Mouse (Mus musculus): ENCODE measurements around the gene Kif21b. TPM values are rescaled to one million over a fixed set of nuclear protein-coding genes. Genes with fewer than 3 reads are reported as not detected.
A peak's percentile ranks its signal among the peaks of the same experiment; 100 is the strongest.

The Kif21b gene
- polyA plus RNA-seq, 1 experiment from 2014 or later, result 43.6 TPM

DNA sequence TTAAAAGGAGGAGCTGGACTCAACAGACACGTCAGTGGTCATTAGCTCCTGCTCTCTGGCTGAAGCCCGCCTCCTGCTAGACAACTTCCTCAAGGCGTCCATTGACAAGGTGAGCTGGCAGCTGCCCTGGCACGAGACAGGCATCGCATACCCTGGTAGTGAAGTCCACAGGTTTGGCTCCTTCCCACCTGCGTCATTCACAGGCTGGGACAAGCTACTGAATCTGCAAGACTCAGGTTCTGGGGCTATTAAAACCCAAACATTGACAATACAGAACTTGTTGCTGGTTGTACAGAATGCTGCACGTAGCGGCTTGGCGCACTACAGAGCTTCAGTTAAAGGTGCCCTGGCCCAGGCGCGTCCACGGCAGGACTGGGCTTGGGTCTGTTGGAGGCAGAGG lies 29.1 kb downstream of the Kif21b start:
- Histone ChIP-seq H3K4me1 (ENCODE audit: control insufficient read depth, insufficient read depth, low read depth, low read length) (no peaks in the 10 kb centered on the region), H3K4me3 (ENCODE audit: low read length) (no peak overlapping the region), H3K27me3 (replicated peaks; ENCODE audit: control insufficient read depth, insufficient read depth, low read length) (no peaks in the 10 kb centered on the region), H3K9me3 (ENCODE audit: control insufficient read depth, low read length) (no peaks in the 10 kb centered on the region), H3K9ac (ENCODE audit: low read depth, low read length) (no peak overlapping the region), H3K4me2 (ENCODE audit: low read length) (no peak overlapping the region), H3K36me3 (ENCODE audit: control insufficient read depth, insufficient read depth, low read length) (peaks cover 87% of the 10 kb centered on the region), H3K27ac (ENCODE audit: low read depth, low read length) (no peak overlapping the region)
- ATAC-seq, result no peak
- WGBS, result 88% methylated on average over 12 of the region's 12 CpGs

DNA sequence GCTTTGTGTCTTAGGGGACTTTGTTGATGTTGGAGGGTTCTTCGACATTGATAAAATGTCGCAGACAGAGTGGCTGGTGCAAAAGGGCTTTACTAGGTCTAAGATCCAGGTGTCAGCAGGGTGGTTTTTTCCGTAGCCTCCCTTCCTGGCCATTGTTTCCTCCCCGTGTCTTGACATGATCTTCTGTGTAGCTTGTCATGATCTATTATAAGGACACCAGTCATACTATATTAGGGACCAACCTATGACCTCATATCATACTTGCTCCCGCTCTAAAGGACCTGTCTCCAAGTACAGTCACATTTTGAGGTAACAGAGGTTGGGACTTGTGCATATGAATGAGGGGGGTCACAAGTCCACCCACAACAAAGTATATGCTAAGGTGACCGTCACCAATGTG lies 29.7 kb downstream of the Kif21b start:
- no peak for ATAC-seq
- WGBS, result 95% methylated on average over 6 of the region's 6 CpGs
- no peak overlapping the region for H3K4me3 ChIP-seq (ENCODE audit: low read length)
- no peaks in the 10 kb centered on the region for H3K4me1 ChIP-seq (ENCODE audit: control insufficient read depth, insufficient read depth, low read depth, low read length)
- H3K36me3 ChIP-seq (ENCODE audit: control insufficient read depth, insufficient read depth, low read length), result peaks cover 90% of the 10 kb centered on the region
- no peaks in the 10 kb centered on the region for H3K9me3 ChIP-seq (ENCODE audit: control insufficient read depth, low read length)
- no peak overlapping the region for H3K9ac ChIP-seq (ENCODE audit: low read depth, low read length)
- H3K27ac ChIP-seq (ENCODE audit: low read depth, low read length), result no peak overlapping the region
- H3K27me3 ChIP-seq (replicated peaks; ENCODE audit: control insufficient read depth, insufficient read depth, low read length), result no peaks in the 10 kb centered on the region
- H3K4me2 ChIP-seq (ENCODE audit: low read length), result no peak overlapping the region

DNA sequence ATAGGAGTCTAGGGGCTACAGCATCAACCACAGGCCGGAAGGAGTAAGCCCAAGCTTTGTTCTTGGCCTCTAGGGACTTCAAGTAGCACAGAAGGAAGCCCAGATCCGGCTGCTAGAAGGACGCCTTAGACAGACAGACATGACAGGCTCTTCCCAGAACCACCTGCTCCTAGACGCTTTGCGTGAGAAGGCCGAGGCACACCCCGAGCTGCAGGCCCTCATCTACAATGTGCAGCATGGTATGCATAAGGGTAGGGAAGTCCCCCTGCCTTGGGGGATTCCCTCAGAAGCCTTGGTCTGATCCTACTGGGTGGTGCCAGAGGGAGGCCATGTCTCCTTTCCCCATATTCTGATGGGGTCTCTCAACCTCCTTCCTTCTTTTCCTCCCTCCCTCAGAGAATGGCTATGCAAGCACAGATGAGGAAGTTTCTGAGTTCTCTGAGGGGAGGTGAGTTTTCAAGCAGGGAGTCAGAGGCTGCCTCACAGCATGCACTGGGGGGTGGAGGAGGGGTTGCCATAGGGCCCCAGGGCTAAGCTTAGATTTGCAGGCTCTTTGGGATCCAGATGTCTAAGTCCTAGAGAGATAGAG lies 30.2 kb downstream of the Kif21b start:
- no peaks in the 10 kb centered on the region for H3K4me1 ChIP-seq (ENCODE audit: control insufficient read depth, insufficient read depth, low read depth, low read length)
- no peaks in the 10 kb centered on the region for H3K9me3 ChIP-seq (ENCODE audit: control insufficient read depth, low read length)
- H3K27me3 ChIP-seq (replicated peaks; ENCODE audit: control insufficient read depth, insufficient read depth, low read length), result no peaks in the 10 kb centered on the region
- ATAC-seq, result no peak
- WGBS, result 92% methylated on average over 7 of the region's 7 CpGs
- peaks cover 85% of the 10 kb centered on the region for H3K36me3 ChIP-seq (ENCODE audit: control insufficient read depth, insufficient read depth, low read length)
- no peak overlapping the region for H3K27ac ChIP-seq (ENCODE audit: low read depth, low read length)
- H3K9ac ChIP-seq (ENCODE audit: low read depth, low read length), result no peak overlapping the region
- no peak overlapping the region for H3K4me3 ChIP-seq (ENCODE audit: low read length)
- no peak overlapping the region for H3K4me2 ChIP-seq (ENCODE audit: low read length)

DNA sequence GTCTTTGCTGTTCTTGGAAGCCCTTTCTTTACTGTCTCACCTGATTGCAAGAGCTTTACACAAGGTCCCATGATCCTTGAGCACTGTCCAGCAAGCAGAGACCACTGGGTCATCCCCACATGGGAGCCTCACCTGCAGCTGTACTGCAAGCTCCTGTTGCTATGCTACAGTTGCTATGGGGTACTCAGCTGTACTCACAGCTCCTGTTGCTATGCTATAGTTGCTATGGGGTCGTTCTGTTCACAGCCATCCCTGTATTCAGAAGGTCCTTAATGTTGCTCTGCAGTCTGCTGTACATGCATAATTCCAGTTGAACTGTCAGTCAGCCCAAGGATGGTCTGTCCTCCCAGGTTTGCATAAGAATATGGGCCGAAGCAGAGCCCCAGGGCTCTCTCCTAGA lies 34.2 kb downstream of the Kif21b start:
- peaks cover 71% of the 10 kb centered on the region for H3K36me3 ChIP-seq (ENCODE audit: control insufficient read depth, insufficient read depth, low read length)
- peak; percentile 26; the same call in 1 of the 2 replicates for ATAC-seq

DNA sequence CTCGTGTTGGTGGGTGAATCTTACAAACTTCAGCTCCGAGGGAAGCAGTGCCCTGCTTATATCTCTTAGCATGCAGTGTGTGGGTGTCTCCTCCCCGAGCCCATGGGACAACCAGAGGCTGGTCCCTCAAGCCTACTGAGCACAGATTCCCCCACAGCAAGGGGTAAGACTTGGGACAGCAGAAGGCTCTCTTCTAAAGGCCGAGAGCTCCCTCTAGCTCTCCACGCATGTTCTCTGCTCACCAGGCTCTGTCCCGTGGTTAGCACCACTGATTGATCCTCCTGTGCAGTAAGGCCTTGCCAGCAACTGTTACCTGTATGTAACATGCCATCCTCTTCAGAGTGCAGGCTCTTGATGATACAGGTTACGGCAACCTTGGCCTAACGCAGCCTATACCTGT lies 36.5 kb downstream of the Kif21b start:
- H3K27me3 ChIP-seq (replicated peaks; ENCODE audit: control insufficient read depth, insufficient read depth, low read length), result no peaks in the 10 kb centered on the region
- no peak for ATAC-seq
- H3K4me2 ChIP-seq (ENCODE audit: low read length), result no peak overlapping the region
- H3K27ac ChIP-seq (ENCODE audit: low read depth, low read length), result no peak overlapping the region
- no peak overlapping the region for H3K4me3 ChIP-seq (ENCODE audit: low read length)
- H3K4me1 ChIP-seq (ENCODE audit: control insufficient read depth, insufficient read depth, low read depth, low read length), result no peaks in the 10 kb centered on the region
- no peak overlapping the region for H3K9ac ChIP-seq (ENCODE audit: low read depth, low read length)
- peaks cover 70% of the 10 kb centered on the region for H3K36me3 ChIP-seq (ENCODE audit: control insufficient read depth, insufficient read depth, low read length)
- WGBS, result 71% methylated on average over 8 of the region's 8 CpGs
- H3K9me3 ChIP-seq (ENCODE audit: control insufficient read depth, low read length), result no peaks in the 10 kb centered on the region

More for the DNA sequence above, 34.2 kb downstream of the Kif21b start:
- Histone ChIP-seq H3K4me2 (ENCODE audit: low read length) (no peak overlapping the region), H3K4me3 (ENCODE audit: low read length) (no peak overlapping the region), H3K27ac (ENCODE audit: low read depth, low read length) (no peak overlapping the region), H3K4me1 (ENCODE audit: control insufficient read depth, insufficient read depth, low read depth, low read length) (no peaks in the 10 kb centered on the region), H3K9ac (ENCODE audit: low read depth, low read length) (no peak overlapping the region), H3K27me3 (replicated peaks; ENCODE audit: control insufficient read depth, insufficient read depth, low read length) (no peaks in the 10 kb centered on the region), H3K9me3 (ENCODE audit: control insufficient read depth, low read length) (no peaks in the 10 kb centered on the region)
- WGBS, result 26% methylated on average over 2 of the region's 2 CpGs

DNA sequence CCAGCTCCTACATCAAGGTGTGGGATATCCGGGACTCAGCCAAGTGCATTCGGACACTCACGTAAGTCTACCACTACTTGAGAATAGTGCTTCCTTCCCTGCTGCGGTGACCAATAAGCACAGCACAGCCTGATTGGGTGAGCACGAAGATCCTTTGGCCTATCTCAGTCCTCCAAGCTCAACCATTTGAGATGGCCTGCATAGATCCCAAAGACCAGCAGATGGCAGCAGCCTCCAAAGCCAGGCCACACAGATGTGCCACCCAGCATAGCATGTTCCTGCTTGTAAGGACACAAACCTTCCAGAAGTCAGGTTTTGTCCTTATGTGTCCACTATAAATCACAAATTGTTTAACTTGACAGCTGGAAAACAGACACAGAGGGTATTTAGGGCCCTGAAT lies 38.9 kb downstream of the Kif21b start:
- H3K27ac ChIP-seq (ENCODE audit: low read depth, low read length), result no peak overlapping the region
- ATAC-seq, result peak; percentile 80
- no peaks in the 10 kb centered on the region for H3K9me3 ChIP-seq (ENCODE audit: control insufficient read depth, low read length)
- no peak overlapping the region for H3K4me3 ChIP-seq (ENCODE audit: low read length)
- H3K4me1 ChIP-seq (ENCODE audit: control insufficient read depth, insufficient read depth, low read depth, low read length), result peaks cover 10% of the 10 kb centered on the region
- no peak overlapping the region for H3K9ac ChIP-seq (ENCODE audit: low read depth, low read length)
- WGBS, result 11% methylated on average over 5 of the region's 5 CpGs
- H3K36me3 ChIP-seq (ENCODE audit: control insufficient read depth, insufficient read depth, low read length), result peaks cover 52% of the 10 kb centered on the region
- H3K4me2 ChIP-seq (ENCODE audit: low read length), result no peak overlapping the region
- no peaks in the 10 kb centered on the region for H3K27me3 ChIP-seq (replicated peaks; ENCODE audit: control insufficient read depth, insufficient read depth, low read length)

DNA sequence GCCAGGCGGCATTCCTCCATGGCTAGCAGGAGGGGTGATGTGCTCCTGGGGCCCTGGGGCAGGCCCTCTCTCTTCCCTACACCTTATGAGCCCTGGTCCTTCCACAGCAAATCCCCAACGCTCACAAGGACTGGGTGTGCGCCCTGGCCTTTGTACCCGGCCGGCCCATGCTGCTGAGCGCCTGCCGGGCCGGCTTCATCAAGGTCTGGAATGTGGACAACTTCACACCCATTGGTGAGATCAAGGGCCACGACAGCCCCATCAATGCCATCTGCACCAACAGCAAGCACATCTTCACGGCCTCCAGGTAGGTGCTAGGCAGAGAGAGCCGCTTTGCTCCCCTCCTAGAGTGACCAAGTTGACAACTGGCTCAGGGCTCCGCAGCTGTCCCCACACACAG lies 41.5 kb downstream of the Kif21b start:
- no peak overlapping the region for H3K27ac ChIP-seq (ENCODE audit: low read depth, low read length)
- H3K4me2 ChIP-seq (ENCODE audit: low read length), result no peak overlapping the region
- H3K4me1 ChIP-seq (ENCODE audit: control insufficient read depth, insufficient read depth, low read depth, low read length), result peaks cover 10% of the 10 kb centered on the region
- H3K9me3 ChIP-seq (ENCODE audit: control insufficient read depth, low read length), result no peaks in the 10 kb centered on the region
- peaks cover 58% of the 10 kb centered on the region for H3K36me3 ChIP-seq (ENCODE audit: control insufficient read depth, insufficient read depth, low read length)
- no peaks in the 10 kb centered on the region for H3K27me3 ChIP-seq (replicated peaks; ENCODE audit: control insufficient read depth, insufficient read depth, low read length)
- H3K9ac ChIP-seq (ENCODE audit: low read depth, low read length), result no peak overlapping the region
- WGBS, result 69% methylated on average over 12 of the region's 12 CpGs
- no peak overlapping the region for H3K4me3 ChIP-seq (ENCODE audit: low read length)
- no peak for ATAC-seq

DNA sequence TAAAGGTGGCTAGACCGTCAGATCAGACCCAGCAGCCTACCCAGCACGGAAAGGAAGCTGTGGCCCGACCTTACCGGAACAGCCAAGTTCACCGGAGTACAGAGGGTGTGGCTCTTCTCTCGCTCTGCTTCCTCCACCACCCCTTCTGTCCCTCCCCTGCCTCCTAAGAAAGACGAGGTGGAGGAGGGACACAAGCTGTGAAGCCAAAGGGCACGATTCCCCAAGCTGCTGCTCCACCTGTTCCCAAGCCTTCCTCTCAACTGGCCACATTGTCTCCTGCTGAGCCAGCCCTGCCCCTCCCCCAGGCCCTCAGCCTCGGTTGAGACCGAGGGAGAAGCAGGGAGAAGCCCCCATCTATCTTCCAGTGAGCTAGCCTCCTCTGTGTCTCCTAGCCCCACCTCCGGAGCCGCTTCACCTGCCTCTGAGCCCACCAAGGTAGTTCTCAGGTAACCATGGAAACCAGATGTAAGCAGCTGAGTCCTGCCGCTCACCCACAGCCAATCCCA lies 43.0 kb downstream of the Kif21b start:
- peak; percentile 28; the same call in 1 of the 2 replicates for ATAC-seq
- no peaks in the 10 kb centered on the region for H3K9me3 ChIP-seq (ENCODE audit: control insufficient read depth, low read length)
- H3K4me3 ChIP-seq (ENCODE audit: low read length), result no peak overlapping the region
- 0 out of 2 replicates have a peak overlapping the region, but pooled peaks have one; percentile 5 for H3K27ac ChIP-seq (ENCODE audit: low read depth, low read length)
- H3K27me3 ChIP-seq (replicated peaks; ENCODE audit: control insufficient read depth, insufficient read depth, low read length), result no peaks in the 10 kb centered on the region
- peaks cover 44% of the 10 kb centered on the region for H3K36me3 ChIP-seq (ENCODE audit: control insufficient read depth, insufficient read depth, low read length)
- 12% methylated on average over 13 of the region's 13 CpGs for WGBS
- H3K9ac ChIP-seq (ENCODE audit: low read depth, low read length), result peak overlapping the region; percentile 29; the same call in 1 of the 2 replicates
- no peak overlapping the region; the same call in 1 of the 2 replicates for H3K4me2 ChIP-seq (ENCODE audit: low read length)
- peaks cover 10% of the 10 kb centered on the region for H3K4me1 ChIP-seq (ENCODE audit: control insufficient read depth, insufficient read depth, low read depth, low read length)

DNA sequence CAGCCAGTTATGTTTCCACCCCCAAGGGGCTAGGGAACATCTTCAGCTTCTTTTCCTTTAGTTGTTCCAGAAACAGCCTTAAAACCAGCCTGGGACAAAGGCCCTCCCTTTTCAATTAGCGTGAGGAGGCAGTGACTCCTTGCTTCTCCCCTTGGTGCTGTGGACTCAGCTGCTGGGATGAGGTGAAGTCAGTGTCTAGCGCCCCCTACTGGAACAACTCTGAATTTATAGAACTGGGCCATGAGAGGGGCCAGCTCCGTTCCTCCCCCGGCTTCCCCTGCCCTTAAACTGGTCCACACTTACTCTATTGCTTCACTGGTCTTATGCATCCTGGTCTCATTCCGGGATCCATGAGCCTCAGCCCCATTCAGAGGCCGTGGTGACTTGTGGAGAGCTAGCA lies 44.0 kb downstream of the Kif21b start:
- H3K9me3 ChIP-seq (ENCODE audit: control insufficient read depth, low read length), result no peaks in the 10 kb centered on the region
- peaks cover 41% of the 10 kb centered on the region for H3K36me3 ChIP-seq (ENCODE audit: control insufficient read depth, insufficient read depth, low read length)

More for the DNA sequence above, 44.0 kb downstream of the Kif21b start:
- no peak overlapping the region for H3K4me2 ChIP-seq (ENCODE audit: low read length)
- no peaks in the 10 kb centered on the region for H3K27me3 ChIP-seq (replicated peaks; ENCODE audit: control insufficient read depth, insufficient read depth, low read length)
- H3K4me1 ChIP-seq (ENCODE audit: control insufficient read depth, insufficient read depth, low read depth, low read length), result peaks cover 10% of the 10 kb centered on the region
- H3K27ac ChIP-seq (ENCODE audit: low read depth, low read length), result no peak overlapping the region; the same call in 1 of the 2 replicates
- no peak; the same call in 1 of the 2 replicates for ATAC-seq
- H3K4me3 ChIP-seq (ENCODE audit: low read length), result no peak overlapping the region
- no peak overlapping the region for H3K9ac ChIP-seq (ENCODE audit: low read depth, low read length)
- WGBS, result 36% methylated on average over 6 of the region's 6 CpGs
